Mouse (Mus musculus): ENCODE results near the gene Cdipt. TPM values are rescaled to one million over a fixed set of nuclear protein-coding genes. Genes with fewer than 3 reads are reported as not detected.

Gene Cdipt
- polyA plus RNA-seq (2014; fragmentation: Illumina TruSeq; extraction: RNeasy Lipid Tissue Mini Kit (QIAGEN cat#74804); ENCODE audit: low replicate concordance): 15.7 TPM

GRCm38 (mm10) chr7:126975893-126975949 is at the start of gene Cdipt:
Gene Cdipt, plus strand, starts transcription at chr7:126975914.

GRCm38 (mm10) chr7:126928384-126929037 is 47.2 kb upstream of the Cdipt start, which contains the start of gene Kctd13:
Gene Kctd13, plus strand, starts transcription at chr7:126928879.

GRCm38 (mm10) chr7:126949403-126949792 is 26.3 kb upstream of the Cdipt start, which contains the start of gene Asphd1:
Gene Asphd1, minus strand, starts transcription at chr7:126949582.

GRCm38 (mm10) chr7:126949793-126950646 is 25.7 kb upstream of the Cdipt start, which contains the start of gene Sez6l2:
Gene Sez6l2, plus strand, starts transcription at chr7:126950563.

GRCm38 (mm10) chr7:126975950-126976866 is 494 bp downstream of the Cdipt start, which contains the start of gene Cdiptos:
Gene Cdiptos, minus strand, starts transcription at chr7:126976098.

GRCm38 (mm10) chr7:127014320-127014719 is 38.6 kb downstream of the Cdipt start, which contains the start of gene Mvp:
Gene Mvp, minus strand, starts transcription at chr7:127014621.

GRCm38 (mm10) chr7:127016481-127016485 is 40.6 kb downstream of the Cdipt start, which contains the start of gene Pagr1b:
Gene Pagr1b, minus strand, starts transcription at chr7:127016484.

GRCm38 (mm10) chr7:127016971-127017949 is 41.5 kb downstream of the Cdipt start, which contains the start of gene Pagr1a:
Gene Pagr1a, minus strand, starts transcription at chr7:127017352.

GRCm38 (mm10) chr7:127020901-127021562 is 45.3 kb downstream of the Cdipt start, which contains the start of the genes Gm42742 and Prrt2:
Gene Gm42742, minus strand, starts transcription at chr7:127021097.
Gene Prrt2, minus strand, starts transcription at chr7:127021211.

GRCm38 (mm10) chr7:127026984-127027726 is 51.4 kb downstream of the Cdipt start, which contains the start of gene Maz:
Gene Maz, minus strand, starts transcription at chr7:127027037.

Other genes starting within 250 kb of the Cdipt start
- gene Mapk3, start 216.3 kb upstream of the Cdipt start, polyA plus RNA-seq (2014; fragmentation: Illumina TruSeq; extraction: RNeasy Lipid Tissue Mini Kit (QIAGEN cat#74804); ENCODE audit: low replicate concordance): 12.0 TPM
- 2.1 TPM for gene Gdpd3, start 209.6 kb upstream of the Cdipt start, polyA plus RNA-seq (2014; fragmentation: Illumina TruSeq; extraction: RNeasy Lipid Tissue Mini Kit (QIAGEN cat#74804); ENCODE audit: low replicate concordance)
- 5.8 TPM for gene Ypel3, start 199.0 kb upstream of the Cdipt start, polyA plus RNA-seq (2014; fragmentation: Illumina TruSeq; extraction: RNeasy Lipid Tissue Mini Kit (QIAGEN cat#74804); ENCODE audit: low replicate concordance)
- gene Tbx6, start 194.4 kb upstream of the Cdipt start, polyA plus RNA-seq (2014; fragmentation: Illumina TruSeq; extraction: RNeasy Lipid Tissue Mini Kit (QIAGEN cat#74804); ENCODE audit: low replicate concordance): not detected
- gene Ppp4c, start 183.4 kb upstream of the Cdipt start, polyA plus RNA-seq (2014; fragmentation: Illumina TruSeq; extraction: RNeasy Lipid Tissue Mini Kit (QIAGEN cat#74804); ENCODE audit: low replicate concordance): 24.4 TPM
- gene Fam57b, start 178.2 kb upstream of the Cdipt start, polyA plus RNA-seq (2014; fragmentation: Illumina TruSeq; extraction: RNeasy Lipid Tissue Mini Kit (QIAGEN cat#74804); ENCODE audit: low replicate concordance): not detected
- gene 4930451I11Rik, start 144.3 kb upstream of the Cdipt start, polyA plus RNA-seq (2014; fragmentation: Illumina TruSeq; extraction: RNeasy Lipid Tissue Mini Kit (QIAGEN cat#74804); ENCODE audit: low replicate concordance): not detected
- gene Doc2a, start 128.5 kb upstream of the Cdipt start, polyA plus RNA-seq (2014; fragmentation: Illumina TruSeq; extraction: RNeasy Lipid Tissue Mini Kit (QIAGEN cat#74804); ENCODE audit: low replicate concordance): not detected
- gene Hirip3, start 113.9 kb upstream of the Cdipt start, polyA plus RNA-seq (2014; fragmentation: Illumina TruSeq; extraction: RNeasy Lipid Tissue Mini Kit (QIAGEN cat#74804); ENCODE audit: low replicate concordance): 10.8 TPM
- gene Ino80e, start 113.5 kb upstream of the Cdipt start, polyA plus RNA-seq (2014; fragmentation: Illumina TruSeq; extraction: RNeasy Lipid Tissue Mini Kit (QIAGEN cat#74804); ENCODE audit: low replicate concordance): 2.2 TPM
- gene Taok2, start 91.2 kb upstream of the Cdipt start, polyA plus RNA-seq (2014; fragmentation: Illumina TruSeq; extraction: RNeasy Lipid Tissue Mini Kit (QIAGEN cat#74804); ENCODE audit: low replicate concordance): 4.1 TPM
- gene Tmem219, start 53.0 kb upstream of the Cdipt start, polyA plus RNA-seq (2014; fragmentation: Illumina TruSeq; extraction: RNeasy Lipid Tissue Mini Kit (QIAGEN cat#74804); ENCODE audit: low replicate concordance): 5.0 TPM
- 1.8 TPM for gene Kctd13, start 47.0 kb upstream of the Cdipt start, polyA plus RNA-seq (2014; fragmentation: Illumina TruSeq; extraction: RNeasy Lipid Tissue Mini Kit (QIAGEN cat#74804); ENCODE audit: low replicate concordance)
- gene Asphd1, start 26.3 kb upstream of the Cdipt start, polyA plus RNA-seq (2014; fragmentation: Illumina TruSeq; extraction: RNeasy Lipid Tissue Mini Kit (QIAGEN cat#74804); ENCODE audit: low replicate concordance): not detected
- 0.78 TPM for gene Sez6l2, start 25.4 kb upstream of the Cdipt start, polyA plus RNA-seq (2014; fragmentation: Illumina TruSeq; extraction: RNeasy Lipid Tissue Mini Kit (QIAGEN cat#74804); ENCODE audit: low replicate concordance)
- 0.45 TPM for gene Cdiptos, start 184 bp downstream of the Cdipt start, polyA plus RNA-seq (2014; fragmentation: Illumina TruSeq; extraction: RNeasy Lipid Tissue Mini Kit (QIAGEN cat#74804); ENCODE audit: low replicate concordance)
- gene Mvp, start 38.7 kb downstream of the Cdipt start, polyA plus RNA-seq (2014; fragmentation: Illumina TruSeq; extraction: RNeasy Lipid Tissue Mini Kit (QIAGEN cat#74804); ENCODE audit: low replicate concordance): 0.74 TPM
- not detected for gene Pagr1b, start 40.6 kb downstream of the Cdipt start, polyA plus RNA-seq (2014; fragmentation: Illumina TruSeq; extraction: RNeasy Lipid Tissue Mini Kit (QIAGEN cat#74804); ENCODE audit: low replicate concordance)
- not detected for gene Pagr1a, start 41.4 kb downstream of the Cdipt start, polyA plus RNA-seq (2014; fragmentation: Illumina TruSeq; extraction: RNeasy Lipid Tissue Mini Kit (QIAGEN cat#74804); ENCODE audit: low replicate concordance)
- gene Gm42742, start 45.2 kb downstream of the Cdipt start, polyA plus RNA-seq (2014; fragmentation: Illumina TruSeq; extraction: RNeasy Lipid Tissue Mini Kit (QIAGEN cat#74804); ENCODE audit: low replicate concordance): 0.52 TPM
- gene Prrt2, start 45.3 kb downstream of the Cdipt start, polyA plus RNA-seq (2014; fragmentation: Illumina TruSeq; extraction: RNeasy Lipid Tissue Mini Kit (QIAGEN cat#74804); ENCODE audit: low replicate concordance): not detected
- 13.0 TPM for gene Maz, start 51.1 kb downstream of the Cdipt start, polyA plus RNA-seq (2014; fragmentation: Illumina TruSeq; extraction: RNeasy Lipid Tissue Mini Kit (QIAGEN cat#74804); ENCODE audit: low replicate concordance)
- gene Kif22, start 66.6 kb downstream of the Cdipt start, polyA plus RNA-seq (2014; fragmentation: Illumina TruSeq; extraction: RNeasy Lipid Tissue Mini Kit (QIAGEN cat#74804); ENCODE audit: low replicate concordance): 0.97 TPM
- 380 TPM for gene Zg16, start 111.4 kb downstream of the Cdipt start, polyA plus RNA-seq (2014; fragmentation: Illumina TruSeq; extraction: RNeasy Lipid Tissue Mini Kit (QIAGEN cat#74804); ENCODE audit: low replicate concordance)
- 1.6 TPM for gene AI467606, start 115.4 kb downstream of the Cdipt start, polyA plus RNA-seq (2014; fragmentation: Illumina TruSeq; extraction: RNeasy Lipid Tissue Mini Kit (QIAGEN cat#74804); ENCODE audit: low replicate concordance)
- gene Qprt, start 146.3 kb downstream of the Cdipt start, polyA plus RNA-seq (2014; fragmentation: Illumina TruSeq; extraction: RNeasy Lipid Tissue Mini Kit (QIAGEN cat#74804); ENCODE audit: low replicate concordance): 0.48 TPM
- gene Spn, start 161.9 kb downstream of the Cdipt start, polyA plus RNA-seq (2014; fragmentation: Illumina TruSeq; extraction: RNeasy Lipid Tissue Mini Kit (QIAGEN cat#74804); ENCODE audit: low replicate concordance): 0.89 TPM
- 9.1 TPM for gene Cd2bp2, start 220.1 kb downstream of the Cdipt start, polyA plus RNA-seq (2014; fragmentation: Illumina TruSeq; extraction: RNeasy Lipid Tissue Mini Kit (QIAGEN cat#74804); ENCODE audit: low replicate concordance)
- gene Tbc1d10b, start 232.6 kb downstream of the Cdipt start, polyA plus RNA-seq (2014; fragmentation: Illumina TruSeq; extraction: RNeasy Lipid Tissue Mini Kit (QIAGEN cat#74804); ENCODE audit: low replicate concordance): 3.0 TPM
- not detected for gene Mylpf, start 233.0 kb downstream of the Cdipt start, polyA plus RNA-seq (2014; fragmentation: Illumina TruSeq; extraction: RNeasy Lipid Tissue Mini Kit (QIAGEN cat#74804); ENCODE audit: low replicate concordance)

Data from small intestine, adult 10 weeks (tissue).